Mouse (Mus musculus): ENCODE results near the gene Lca5. TPM values are rescaled to one million over a fixed set of nuclear protein-coding genes. Genes with fewer than 3 reads are reported as not detected.

Lca5 gene
- total RNA-seq (2021): 1 to 10 TPM; 2.4 to 3.6 TPM

DNA sequence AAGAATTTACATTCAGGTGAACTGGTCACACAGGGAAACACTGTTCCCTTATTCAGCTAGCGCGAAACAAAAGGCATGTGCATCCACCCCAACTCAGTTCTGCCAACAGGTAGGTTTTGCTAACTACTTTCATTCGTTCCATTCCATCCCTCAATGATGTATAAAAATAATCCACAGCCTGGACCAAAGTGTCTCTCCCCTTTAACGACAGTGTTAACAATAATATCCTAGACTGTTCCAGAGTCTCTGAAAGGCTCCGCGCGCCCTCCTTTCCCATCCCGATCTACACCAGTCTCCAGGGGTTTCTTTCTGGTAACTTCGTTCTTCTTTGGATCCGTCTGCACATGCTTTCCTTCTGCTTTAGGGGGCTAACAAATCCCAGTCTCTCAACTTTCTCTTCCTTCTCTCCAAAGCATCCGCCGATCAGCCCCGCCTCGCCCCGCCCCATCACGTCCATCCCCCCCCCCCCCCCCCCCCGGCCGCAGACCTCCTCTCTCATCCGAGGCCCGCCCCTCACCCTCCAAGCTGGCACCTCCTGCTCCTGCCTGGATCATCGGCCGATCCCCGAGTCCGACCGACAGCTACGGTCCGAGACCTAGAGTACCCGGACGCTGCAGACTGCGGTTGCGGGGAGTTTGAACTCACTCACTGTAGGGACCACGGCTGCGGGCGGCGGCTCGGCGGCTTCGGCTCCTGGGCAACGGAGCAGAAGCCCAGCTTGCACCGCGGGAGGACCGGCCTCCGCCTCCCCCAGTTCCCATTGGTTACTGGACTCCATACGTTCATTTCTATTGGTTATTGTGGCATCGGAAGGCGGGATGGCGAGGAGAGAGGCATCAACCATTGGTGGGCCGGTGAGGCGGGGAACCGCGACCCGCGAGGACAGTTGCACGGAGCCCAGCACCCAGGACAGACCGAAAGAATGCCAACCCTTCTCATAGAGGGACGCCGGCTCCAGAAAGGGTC, at the start of gene Lca5:
Lca5 (minus strand) TSS at position 736 of the 966 bp plus-strand sequence.
- peak; percentile 91 for DNase-seq (ENCODE audit: low spot score)
- intact Hi-C loops (cut with DNase I): loop anchor here (10.0 kb wide), 1 partner anchor 296 kb away; the partner anchor contains the start of gene Hmgn3

DNA sequence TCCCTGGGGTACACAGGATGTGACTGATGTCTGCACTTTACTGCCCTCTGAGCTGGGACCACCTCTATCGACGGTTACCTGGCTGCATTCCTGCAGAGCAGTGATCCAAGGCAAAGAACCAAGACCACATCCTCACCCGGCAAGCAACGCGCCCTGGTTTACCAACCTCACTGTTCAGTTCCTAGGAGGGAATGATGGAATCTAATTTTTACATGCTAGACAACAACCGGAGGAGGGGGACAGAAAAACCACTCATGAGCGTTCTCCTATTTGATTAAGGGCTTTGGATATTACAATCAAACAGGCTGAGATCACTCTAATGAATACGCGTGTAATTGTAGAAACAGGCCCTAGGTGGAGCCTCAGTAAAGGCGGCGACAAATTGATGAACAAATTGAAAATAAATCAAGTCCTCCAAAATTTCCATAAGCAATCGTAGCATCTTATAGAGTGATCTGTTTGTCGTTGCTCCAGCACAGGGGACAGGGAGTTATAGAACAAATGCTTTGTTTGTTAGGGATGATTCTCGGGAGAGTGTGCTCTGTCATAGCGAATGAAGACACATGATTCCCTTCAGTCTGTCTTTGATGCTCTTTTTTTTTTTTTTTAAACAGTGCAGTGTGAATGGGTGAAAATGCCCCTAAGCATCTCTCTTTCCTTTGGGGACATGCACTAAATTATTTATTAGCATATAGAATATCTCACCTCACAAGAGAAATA, 47.7 kb upstream of the Lca5 start:
- no peak for DNase-seq (ENCODE audit: low spot score)
- intact Hi-C loops (cut with DNase I): loop anchor here (2.0 kb wide), 2 partner anchors 88 to 122 kb away; no protein-coding TSS in a partner anchor

DNA sequence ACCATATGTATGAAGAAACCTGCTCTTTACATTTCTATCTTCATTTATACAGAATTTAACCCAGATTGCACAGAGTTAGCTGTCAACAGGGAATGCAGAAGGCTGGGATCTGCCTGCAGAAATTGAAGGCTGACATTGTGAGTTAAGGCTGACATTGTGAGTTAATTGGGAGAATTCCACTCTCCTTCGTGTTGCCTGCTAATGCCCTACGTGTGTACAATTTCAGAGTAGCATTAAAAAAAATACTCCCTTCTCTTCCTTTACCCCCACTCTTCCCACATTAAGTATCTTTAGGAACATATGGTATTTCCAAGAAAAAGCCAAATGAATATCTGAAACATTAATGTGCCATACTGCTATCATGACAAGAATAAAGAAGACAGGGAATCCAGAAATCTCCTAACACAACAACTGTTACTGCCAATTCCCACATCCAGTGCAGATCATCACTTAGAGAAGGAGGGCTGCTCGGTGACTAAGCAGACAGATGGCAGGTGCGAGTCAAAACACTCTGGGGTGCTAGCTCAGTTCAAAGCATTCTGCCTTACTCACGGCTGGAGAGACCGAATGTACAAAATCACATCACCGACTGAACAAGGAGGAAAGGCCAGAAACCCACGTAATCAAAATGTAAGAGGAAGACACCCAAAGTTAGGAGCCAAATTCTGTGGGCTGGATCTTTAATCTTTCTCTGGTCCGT, 47.0 kb upstream of the Lca5 start:
- intact Hi-C loops (cut with DNase I): loop anchor here (2.0 kb wide), 2 partner anchors 89 to 123 kb away; no protein-coding TSS in a partner anchor

DNA sequence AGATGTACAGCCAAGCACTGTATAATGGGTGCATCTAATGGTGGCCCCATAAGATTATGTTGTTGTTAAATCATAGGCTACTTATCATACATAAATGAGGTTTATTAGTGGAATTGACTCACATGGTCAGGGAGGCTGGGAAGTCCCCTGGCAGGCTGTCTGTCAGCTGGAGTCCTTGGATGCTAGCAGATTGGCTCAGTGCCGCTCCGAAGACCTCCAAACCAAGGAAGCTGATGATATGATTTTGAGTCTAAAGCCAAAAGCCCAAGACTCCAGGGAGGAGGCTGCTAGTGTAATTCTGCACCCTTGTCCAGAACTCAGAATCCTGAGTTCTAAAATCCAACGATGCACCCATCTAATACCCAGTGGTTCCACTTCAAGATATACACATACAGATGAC, 45.0 kb upstream of the Lca5 start:
- DNase-seq (ENCODE audit: low spot score): no peak
- intact Hi-C loops (cut with DNase I): no loop called here

More for the DNA sequence above, 47.0 kb upstream of the Lca5 start:
- DNase-seq (ENCODE audit: low spot score): no peak

DNA sequence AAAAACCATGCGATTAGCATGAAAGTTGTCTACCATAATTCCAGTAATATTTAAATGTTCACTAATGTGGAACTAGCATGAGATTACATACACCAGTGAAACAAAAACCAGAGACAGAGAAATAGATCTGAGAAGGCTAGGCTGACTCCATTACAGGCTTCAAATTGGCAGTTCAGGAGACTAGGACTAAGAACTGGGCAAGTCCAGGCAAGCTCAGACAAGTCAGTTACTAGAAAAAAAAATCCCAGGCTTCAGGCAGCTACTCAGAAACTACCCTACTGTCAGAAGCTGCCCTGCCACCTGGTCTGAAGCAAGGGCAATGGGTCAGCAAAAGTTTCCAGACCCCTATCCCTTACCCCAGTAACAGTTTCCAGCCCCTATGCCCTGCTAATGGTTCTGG, 44.4 kb upstream of the Lca5 start:
- DNase-seq (ENCODE audit: low spot score): no peak
- intact Hi-C loops (cut with DNase I): no loop called here

DNA sequence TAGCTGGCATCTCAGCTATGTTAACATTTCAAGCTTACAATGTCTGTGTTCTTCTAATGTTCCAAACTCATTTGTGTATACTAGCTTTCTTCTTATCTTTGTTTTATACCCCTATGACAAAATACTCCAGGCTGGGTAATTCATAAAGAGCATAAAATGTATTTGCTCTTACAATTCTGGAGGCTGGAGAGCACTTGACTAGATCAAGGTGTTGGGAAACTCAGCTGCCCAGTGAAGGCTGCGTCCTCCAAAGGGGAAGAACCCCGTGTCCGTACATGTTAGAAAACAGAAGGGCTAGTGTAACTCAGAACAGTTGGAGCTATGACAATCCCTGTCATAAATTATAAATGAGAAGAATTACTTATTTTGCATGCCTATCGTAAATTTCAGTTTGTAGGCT, 42.5 kb upstream of the Lca5 start:
- intact Hi-C loops (cut with DNase I): no loop called here

DNA sequence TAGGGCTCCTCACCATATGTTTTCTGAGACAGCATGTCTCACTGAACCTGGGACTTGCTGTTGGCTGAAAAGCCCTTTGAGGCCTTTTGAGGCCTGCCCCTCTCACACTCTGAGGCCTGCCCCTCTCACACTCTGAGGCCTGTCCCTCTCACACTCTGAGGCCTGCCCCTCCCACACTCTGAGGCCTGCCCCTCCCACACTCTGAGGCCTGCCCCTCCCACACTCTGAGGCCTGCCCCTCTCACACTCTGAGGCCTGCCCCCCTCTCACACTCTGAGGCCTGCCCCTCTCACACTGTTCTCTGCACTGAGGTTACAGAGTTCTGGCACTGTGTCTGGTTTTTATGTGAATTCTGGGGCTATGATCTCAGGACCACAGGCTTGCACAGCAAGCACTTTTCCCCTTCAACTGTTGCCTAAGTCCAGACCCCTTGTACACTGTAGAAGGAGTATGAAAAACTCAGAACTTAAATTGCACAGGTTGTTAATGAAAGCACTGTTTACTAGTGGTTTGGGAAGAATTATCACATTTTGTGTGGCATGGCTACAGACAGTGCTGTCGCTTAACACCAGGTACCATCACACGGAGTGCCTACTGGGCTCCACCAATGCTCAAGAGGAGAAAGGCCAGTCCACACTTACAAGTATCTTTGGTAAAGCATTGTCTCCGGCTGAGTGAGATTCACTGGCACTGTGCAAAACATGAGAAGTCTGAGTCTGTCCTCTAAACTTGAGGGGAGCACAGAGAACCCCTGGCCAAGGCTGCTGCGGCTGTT, 41.4 kb upstream of the Lca5 start:
- intact Hi-C loops (cut with DNase I): no loop called here
- no peak for DNase-seq (ENCODE audit: low spot score)

More for the DNA sequence above, 42.5 kb upstream of the Lca5 start:
- no peak for DNase-seq (ENCODE audit: low spot score)

DNA sequence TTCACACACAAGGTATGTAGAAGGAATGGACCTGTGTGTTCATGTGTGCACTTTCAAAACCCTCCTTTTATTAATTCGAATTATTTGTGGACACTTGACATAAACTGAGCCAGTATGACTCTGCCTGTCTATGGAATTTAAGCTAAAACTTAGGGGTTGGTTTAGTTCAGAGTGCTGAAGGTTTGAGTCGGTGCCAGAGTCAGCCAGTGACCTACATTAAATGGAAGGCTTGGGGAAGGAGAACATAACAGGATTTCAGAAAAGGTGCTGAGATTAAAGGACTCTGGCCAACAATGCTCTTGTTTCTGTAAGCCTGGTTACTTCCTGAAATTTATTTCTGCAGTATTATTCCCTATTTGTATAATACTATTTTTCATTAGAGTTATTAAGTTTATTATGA, 28.9 kb upstream of the Lca5 start:
- intact Hi-C loops (cut with DNase I): no loop called here

DNA sequence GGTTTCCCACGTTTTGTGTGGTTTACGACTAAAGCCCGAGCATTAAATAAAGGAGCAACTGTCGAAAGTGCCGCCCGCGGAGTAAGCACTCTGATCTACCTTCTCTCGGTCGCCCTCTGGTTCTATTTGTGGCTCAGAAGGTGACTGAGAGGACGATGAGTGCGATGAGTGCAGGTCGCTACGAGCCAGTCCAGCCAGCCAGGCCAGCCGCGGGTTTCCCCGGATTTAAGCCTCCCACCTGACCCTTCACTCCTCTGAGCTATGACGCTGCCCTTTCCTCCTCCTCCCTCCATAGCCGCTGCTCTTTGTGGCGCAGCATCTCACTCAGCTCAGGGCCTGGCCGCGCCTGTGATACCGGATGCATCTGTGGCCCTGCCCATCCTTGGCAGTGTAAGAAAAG, 6.8 kb upstream of the Lca5 start:
- DNase-seq (ENCODE audit: low spot score): peak; percentile 58
- intact Hi-C loops (cut with DNase I): loop anchor here (5.0 to 10.0 kb wide), 2 partner anchors 105 to 303 kb away; partner anchors contain the start of gene Hmgn3

More for the DNA sequence above, 28.9 kb upstream of the Lca5 start:
- DNase-seq (ENCODE audit: low spot score): no peak

DNA sequence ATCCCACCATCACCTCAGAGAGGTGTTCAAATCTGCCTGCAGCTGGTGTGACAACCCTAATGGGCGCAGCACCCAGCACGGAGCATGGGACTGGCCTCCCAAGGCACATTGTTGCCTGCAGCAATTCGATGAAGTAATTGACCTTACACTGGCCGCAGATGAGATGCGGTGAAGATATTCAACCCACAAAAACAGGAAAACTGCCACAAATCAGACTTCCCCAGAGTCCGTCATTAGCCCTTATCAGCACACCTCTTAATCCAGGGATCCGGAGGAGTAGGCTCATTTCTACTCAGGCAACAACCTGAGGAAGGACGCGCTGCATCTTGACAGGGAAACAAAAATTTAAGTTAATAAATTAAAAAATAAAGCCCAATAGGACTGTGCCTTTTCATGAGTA, 6.2 kb upstream of the Lca5 start:
- intact Hi-C loops (cut with DNase I): loop anchor here (5.0 to 10.0 kb wide), 2 partner anchors 105 to 302 kb away; partner anchors contain the start of gene Hmgn3
- no peak for DNase-seq (ENCODE audit: low spot score)

DNA sequence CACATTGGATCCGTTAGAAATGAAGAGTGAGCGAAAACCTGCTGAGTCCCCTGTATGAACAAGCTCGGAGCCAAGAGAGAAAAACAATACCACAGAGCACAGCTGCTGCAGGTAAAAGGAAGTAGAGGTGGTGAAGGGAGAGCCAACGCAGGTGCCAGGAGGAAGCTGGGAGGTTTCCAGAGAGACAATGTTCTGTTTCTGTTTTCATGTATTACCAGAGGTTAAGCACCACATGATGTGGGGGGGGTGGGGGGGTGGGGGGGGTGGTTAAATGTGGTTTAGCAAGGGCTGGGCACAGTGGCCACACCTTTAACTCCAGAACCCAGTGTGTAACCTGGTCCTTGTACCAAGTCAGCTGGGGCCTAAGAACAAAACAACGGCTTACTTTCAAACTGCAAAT, 3.3 kb downstream of the Lca5 start:
- intact Hi-C loops (cut with DNase I): no loop called here
- DNase-seq (ENCODE audit: low spot score): no peak

DNA sequence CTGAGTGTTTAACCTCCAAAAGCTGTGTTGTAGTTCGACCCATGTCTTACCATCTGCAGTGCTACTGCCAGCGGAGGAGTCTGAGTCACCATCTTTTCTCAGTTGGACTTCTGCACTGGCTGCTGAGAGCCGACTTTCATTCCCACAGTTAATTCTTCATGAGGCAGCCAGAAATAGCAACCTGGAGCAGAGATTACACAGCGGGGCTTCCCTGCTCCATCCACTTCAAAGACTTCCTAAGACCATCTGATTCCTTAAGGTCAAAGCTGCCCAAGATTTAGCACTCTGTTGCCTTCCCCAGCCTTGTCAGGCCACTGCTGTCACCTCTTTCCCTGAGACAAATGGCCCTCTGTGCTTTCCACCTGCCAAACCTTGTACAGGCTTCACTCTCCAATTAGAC, 6.4 kb downstream of the Lca5 start:
- intact Hi-C loops (cut with DNase I): no loop called here
- no peak for DNase-seq (ENCODE audit: low spot score)

DNA sequence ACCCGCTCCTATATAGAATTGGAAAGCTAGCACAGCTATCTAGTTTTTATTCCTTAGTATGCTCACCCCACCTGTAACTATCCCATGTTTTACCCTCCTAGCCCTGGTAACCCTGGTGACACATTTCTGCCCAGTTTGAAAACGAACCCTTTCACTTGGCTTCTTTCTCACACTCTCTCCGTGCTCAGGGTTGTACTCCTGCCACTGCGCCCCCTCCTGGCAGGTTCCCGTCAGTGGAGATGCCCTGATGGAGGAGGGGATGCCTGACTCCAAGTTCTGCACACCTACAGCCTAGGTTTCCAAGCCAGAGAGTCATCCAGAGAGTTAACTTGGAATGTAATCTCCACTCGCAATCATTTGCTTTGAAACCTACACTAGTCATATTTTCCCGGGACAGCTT, 7.3 kb downstream of the Lca5 start:
- DNase-seq (ENCODE audit: low spot score): no peak
- intact Hi-C loops (cut with DNase I): no loop called here

DNA sequence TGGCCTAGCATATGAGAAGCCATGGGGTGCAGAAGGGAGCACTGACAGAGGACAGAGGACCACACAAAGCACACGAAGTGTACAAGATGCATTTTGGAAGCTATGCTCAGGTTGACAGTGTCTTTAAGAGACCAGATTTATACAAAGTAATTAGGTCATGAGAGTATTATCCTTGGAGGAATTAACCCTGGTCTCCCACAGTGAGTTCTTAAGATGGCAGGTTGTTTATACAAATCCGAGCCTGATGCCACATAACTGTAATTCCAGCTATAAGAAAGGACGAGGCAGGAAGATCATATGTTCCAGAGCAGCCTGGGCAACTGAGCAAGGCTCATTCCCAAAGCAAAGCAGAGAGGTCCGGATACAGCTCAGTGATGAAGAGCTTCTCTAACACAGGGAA, 13.0 kb downstream of the Lca5 start:
- DNase-seq (ENCODE audit: low spot score): no peak
- intact Hi-C loops (cut with DNase I): no loop called here

DNA sequence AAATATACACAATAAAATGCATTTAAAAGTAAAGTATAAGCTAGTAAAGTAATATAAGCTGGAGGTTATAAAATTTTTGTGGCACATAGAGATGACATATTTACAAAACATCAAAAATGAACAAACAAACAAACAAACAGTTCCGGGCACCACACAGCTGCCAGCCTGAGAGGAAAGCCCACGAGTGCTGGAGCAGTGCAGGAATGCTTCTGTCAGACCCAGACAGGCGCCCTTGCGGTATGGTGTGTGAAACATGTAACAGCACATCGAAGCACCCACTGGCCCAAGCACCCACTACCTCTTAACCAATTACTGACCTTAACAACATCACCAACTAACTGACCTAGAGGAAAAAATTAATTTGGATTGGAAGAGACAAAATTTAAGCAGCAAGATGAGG, 22.0 kb downstream of the Lca5 start:
- no peak for DNase-seq (ENCODE audit: low spot score)
- intact Hi-C loops (cut with DNase I): no loop called here

DNA sequence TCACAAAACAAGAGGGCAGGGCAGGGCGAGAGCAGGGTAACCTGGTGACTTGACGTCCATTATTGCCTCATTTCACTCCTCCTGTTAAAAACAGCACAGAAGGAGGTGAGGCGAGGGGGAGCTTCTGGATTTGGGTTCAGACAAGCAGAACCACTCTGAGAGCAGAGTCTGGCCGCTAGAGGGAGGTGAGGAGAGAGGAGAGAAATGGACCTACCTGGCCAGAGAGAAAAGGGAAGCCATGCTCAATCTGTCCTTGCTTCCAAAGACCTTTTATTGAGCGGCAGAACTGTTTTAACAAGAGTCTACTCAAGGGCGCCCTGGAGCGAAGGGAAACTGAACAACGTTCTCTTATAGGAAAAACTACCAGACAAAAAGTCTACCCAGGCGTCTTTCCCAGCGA, 27.9 kb downstream of the Lca5 start:
- intact Hi-C loops (cut with DNase I): no loop called here
- no peak for DNase-seq (ENCODE audit: low spot score)

DNA sequence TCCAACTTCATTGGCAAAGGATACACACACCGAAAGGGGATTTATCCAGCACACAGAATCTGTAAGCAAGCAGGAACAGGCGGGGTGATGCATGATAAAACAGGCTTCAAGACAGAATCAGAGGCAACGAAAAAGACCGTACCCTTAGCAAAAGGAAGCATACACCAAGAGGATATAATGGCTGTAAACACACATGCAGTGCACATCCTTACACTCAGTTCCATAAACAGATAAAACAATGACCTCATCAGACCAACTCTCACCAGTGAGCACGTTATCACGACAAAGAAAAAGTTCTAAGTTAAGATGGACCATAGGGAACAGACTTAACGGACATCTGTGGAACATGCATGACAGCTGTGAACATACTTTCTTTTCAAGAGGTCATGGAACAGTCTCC, 35.8 kb downstream of the Lca5 start:
- intact Hi-C loops (cut with DNase I): no loop called here

DNA sequence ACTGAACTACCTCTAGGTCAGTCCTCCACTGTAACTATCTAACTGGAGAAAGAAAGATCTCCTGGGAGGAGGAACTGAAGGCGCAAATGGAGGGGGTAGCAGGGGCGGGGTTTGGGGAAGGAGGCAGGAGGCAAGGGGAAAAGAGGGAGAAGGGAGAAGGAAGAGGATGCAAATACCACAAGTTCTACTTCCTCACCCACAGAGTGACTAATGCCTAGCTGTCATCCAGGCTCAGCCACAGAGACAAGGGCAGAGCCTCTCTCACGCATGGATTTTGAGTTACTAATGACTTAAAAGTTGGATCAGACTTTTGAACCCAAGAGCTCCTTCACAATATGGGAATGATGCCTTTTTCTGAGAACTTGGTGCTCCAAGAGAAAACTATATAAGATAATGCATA, 40.1 kb downstream of the Lca5 start:
- no peak for DNase-seq (ENCODE audit: low spot score)
- intact Hi-C loops (cut with DNase I): no loop called here

More for the DNA sequence above, 35.8 kb downstream of the Lca5 start:
- DNase-seq (ENCODE audit: low spot score): no peak

DNA sequence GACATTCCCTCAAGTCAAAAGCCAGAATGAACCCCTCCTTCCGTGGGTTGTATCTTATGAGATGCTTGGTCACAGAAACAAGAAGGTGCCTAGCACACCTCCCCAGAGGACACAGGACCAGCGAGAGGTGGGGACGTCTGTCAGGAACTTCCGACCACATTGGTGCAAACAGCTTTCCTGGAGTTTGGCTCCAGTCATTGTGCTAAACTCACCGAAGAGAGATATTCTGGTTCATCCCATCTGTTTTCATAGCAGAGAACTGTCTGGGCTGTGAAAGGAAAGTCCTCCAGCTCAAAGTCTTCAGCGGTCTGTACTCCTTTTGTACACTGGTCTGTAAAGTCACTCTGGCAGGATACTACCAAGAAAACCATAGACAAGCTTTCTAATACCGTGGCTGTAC, 41.5 kb downstream of the Lca5 start:
- intact Hi-C loops (cut with DNase I): no loop called here
- DNase-seq (ENCODE audit: low spot score): no peak
